Mouse (Mus musculus) kidney, embryonic 15.5 days (tissue): Measurements from ENCODE around the gene Gatad2b. TPM values are rescaled to one million over a fixed set of nuclear protein-coding genes. Genes with fewer than 3 reads are reported as not detected.
A peak's percentile ranks its signal among the peaks of the same experiment; 100 is the strongest.

ENCODE experiments used
- ATAC-seq: fragments of 200-750 bp; cut with Nextera tagmentation; replicated peaks from 2 replicates; pipeline ENCODE4 v1.8.0; 2017; ENCODE audit warnings: moderate TSS enrichment; ENCODE audit not compliant: low FRiP score
- H3K27ac ChIP-seq: fragments of 300-500 bp; sonication (generic); 2 replicates; pipeline ENCODE4 v1.5.1; 2015; ENCODE audit warnings: mild to moderate bottlenecking, inconsistent platforms
- H3K27me3 ChIP-seq: fragments of 300-500 bp; sonication (generic); 2 replicates; pipeline ENCODE4 v1.6.1; 2015; ENCODE audit warnings: inconsistent platforms
- H3K36me3 ChIP-seq: fragments of 300-500 bp; sonication (generic); 2 replicates; pipeline ENCODE4 v1.6.1; 2015; ENCODE audit warnings: inconsistent platforms
- H3K4me1 ChIP-seq: fragments of 300-500 bp; sonication (generic); 2 replicates; pipeline ENCODE4 v1.6.1; 2015; ENCODE audit warnings: inconsistent platforms
- H3K4me2 ChIP-seq: fragments of 300-500 bp; sonication (generic); 2 replicates; pipeline ENCODE4 v1.6.1; 2015; ENCODE audit warnings: moderate library complexity, mild to moderate bottlenecking, inconsistent platforms
- H3K4me3 ChIP-seq: fragments of 300-500 bp; sonication (generic); replicated peaks from 2 replicates; pipeline ENCODE4 v1.5.1; 2015; ENCODE audit warnings: mild to moderate bottlenecking, inconsistent platforms
- H3K9ac ChIP-seq: fragments of 300-500 bp; sonication (generic); 2 replicates; pipeline ENCODE4 v1.6.1; 2015; ENCODE audit warnings: mild to moderate bottlenecking, inconsistent platforms
- H3K9me3 ChIP-seq: fragments of 300-500 bp; sonication (generic); replicated peaks from 2 replicates; pipeline ENCODE4 v1.6.1; 2016; ENCODE audit warnings: inconsistent platforms
- WGBS: fragments of 180-500 bp; shearing (Covaris S2); methylation state at CpG from one replicate; pipeline ENCODE4 v1.1.7; 2015; ENCODE audit warnings: mixed read lengths; 5-methylcytosine and 5-hydroxymethylcytosine counted together
- polyA plus RNA-seq: library from polyadenylated mRNA; unstranded; fragments of >200 nt; fragmentation: Nextera tagmentation; extraction: Ambion mirVana; gene quantifications from 2 replicates; pipeline ENCODE4 v1.2.1, GENCODE M21; 2015

Gene Gatad2b
- polyA plus RNA-seq, 1 experiment from 2014 or later: 16.2 TPM

DNA sequence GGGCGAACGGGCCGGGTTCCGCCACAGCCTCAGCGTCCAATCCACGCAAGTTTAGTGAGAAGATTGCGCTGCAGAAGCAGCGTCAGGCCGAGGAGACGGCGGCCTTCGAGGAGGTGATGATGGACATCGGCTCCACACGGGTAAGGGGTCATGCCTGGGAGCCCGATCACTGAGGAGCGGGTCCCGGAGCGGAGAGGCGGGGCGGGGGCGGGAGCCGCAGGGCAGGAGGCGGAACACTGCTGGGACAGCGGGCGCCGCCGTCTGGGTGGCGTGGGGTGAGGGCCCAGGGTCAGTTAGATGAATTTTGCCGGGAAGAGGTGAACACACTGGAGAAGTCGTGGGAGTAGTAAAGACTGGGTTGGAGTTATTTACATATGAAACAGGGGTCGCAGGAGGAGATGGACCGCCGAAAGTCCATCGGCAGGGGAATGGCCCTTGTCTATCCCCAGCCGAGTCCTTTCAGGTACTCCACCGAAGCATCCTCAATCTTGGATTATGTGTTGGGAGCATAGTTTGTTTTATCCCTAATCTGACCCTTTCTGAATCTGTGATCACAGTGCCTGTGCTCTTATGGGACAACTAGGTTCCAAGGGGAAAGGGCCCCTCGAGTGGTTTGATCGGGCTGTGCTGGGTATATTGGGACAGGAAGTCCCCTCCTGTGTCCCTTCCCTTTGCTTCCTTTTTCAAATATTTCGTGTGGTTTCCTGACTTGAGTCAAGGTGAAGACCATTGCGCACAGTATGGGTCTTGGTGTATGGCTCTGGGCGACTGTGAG is 38.4 kb upstream of the Gatad2b start:
- WGBS: under 1% methylated on average over 41 of the region's 41 CpGs
- no peaks in the 10 kb centered on the region for H3K27me3 ChIP-seq
- H3K9ac ChIP-seq: peak overlapping the region; percentile 82
- peak overlapping the region; percentile 72 for H3K4me2 ChIP-seq
- H3K27ac ChIP-seq: peak overlapping the region; percentile 90
- H3K36me3 ChIP-seq: peaks cover 50% of the 10 kb centered on the region
- H3K4me3 ChIP-seq: peak overlapping the region; percentile 78
- peak; percentile 78 for ATAC-seq
- no peaks in the 10 kb centered on the region for H3K9me3 ChIP-seq
- H3K4me1 ChIP-seq: peaks cover 24% of the 10 kb centered on the region

DNA sequence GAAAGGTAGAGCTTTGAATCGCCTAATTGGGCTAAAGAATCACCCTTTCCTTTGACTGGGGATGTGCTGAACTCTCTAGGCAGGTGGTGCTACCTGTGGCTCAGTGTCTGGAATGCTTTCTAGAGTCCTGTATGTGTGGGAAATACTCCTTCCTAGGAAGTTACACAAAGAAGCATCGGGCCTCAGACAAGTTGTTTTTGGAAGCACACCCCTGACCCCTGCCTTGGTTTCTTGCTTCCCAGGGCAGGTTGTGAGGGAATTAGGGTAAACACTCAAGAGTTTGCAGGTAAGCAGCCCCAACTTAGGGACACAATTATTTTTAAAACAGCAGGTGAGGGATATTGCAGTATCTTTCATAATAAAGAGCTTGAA is 37.8 kb upstream of the Gatad2b start:
- H3K4me1 ChIP-seq: peaks cover 23% of the 10 kb centered on the region
- no peaks in the 10 kb centered on the region for H3K9me3 ChIP-seq
- peak overlapping the region; percentile 82 for H3K9ac ChIP-seq
- ATAC-seq: no peak
- H3K36me3 ChIP-seq: peaks cover 51% of the 10 kb centered on the region
- H3K27me3 ChIP-seq: no peaks in the 10 kb centered on the region
- H3K27ac ChIP-seq: peak overlapping the region; percentile 90
- WGBS: 3% methylated on average over 2 of the region's 2 CpGs
- H3K4me3 ChIP-seq: peak overlapping the region; percentile 78
- peak overlapping the region; percentile 72 for H3K4me2 ChIP-seq

DNA sequence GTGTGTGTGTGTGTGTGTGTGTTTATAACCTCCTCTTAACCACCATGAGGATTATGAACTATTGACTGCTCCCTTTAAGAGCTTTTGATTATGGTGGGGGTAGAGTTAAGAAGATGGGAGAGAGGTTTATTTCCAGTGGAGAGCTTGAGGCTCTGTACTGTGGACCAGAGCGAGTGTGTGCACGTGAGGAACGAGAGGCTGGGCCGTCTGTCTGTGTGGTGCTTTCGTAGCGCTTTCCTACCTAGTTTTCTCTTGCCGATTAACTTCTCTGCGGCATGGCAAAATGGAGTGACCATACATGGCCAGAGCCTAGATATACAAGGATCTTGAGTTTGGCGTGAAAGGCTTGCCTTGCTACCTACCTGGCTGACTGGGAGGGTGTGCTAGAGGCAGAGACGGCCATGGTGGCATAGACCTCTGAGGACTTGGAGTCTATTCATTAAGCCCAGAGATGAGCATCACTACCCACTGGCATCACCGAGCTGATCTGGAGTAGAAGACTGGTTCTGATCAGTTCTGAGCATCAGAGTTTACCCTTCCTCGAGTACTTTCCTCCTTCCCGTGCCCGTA is 37.1 kb upstream of the Gatad2b start:
- no peak overlapping the region for H3K27ac ChIP-seq
- ATAC-seq: no peak
- H3K9me3 ChIP-seq: no peaks in the 10 kb centered on the region
- WGBS: 91% methylated on average over 14 of the region's 14 CpGs
- H3K4me1 ChIP-seq: peaks cover 19% of the 10 kb centered on the region
- H3K27me3 ChIP-seq: no peaks in the 10 kb centered on the region
- peak overlapping the region; percentile 78 for H3K4me3 ChIP-seq
- peak overlapping the region; percentile 72 for H3K4me2 ChIP-seq
- H3K9ac ChIP-seq: no peak overlapping the region
- peaks cover 51% of the 10 kb centered on the region for H3K36me3 ChIP-seq

DNA sequence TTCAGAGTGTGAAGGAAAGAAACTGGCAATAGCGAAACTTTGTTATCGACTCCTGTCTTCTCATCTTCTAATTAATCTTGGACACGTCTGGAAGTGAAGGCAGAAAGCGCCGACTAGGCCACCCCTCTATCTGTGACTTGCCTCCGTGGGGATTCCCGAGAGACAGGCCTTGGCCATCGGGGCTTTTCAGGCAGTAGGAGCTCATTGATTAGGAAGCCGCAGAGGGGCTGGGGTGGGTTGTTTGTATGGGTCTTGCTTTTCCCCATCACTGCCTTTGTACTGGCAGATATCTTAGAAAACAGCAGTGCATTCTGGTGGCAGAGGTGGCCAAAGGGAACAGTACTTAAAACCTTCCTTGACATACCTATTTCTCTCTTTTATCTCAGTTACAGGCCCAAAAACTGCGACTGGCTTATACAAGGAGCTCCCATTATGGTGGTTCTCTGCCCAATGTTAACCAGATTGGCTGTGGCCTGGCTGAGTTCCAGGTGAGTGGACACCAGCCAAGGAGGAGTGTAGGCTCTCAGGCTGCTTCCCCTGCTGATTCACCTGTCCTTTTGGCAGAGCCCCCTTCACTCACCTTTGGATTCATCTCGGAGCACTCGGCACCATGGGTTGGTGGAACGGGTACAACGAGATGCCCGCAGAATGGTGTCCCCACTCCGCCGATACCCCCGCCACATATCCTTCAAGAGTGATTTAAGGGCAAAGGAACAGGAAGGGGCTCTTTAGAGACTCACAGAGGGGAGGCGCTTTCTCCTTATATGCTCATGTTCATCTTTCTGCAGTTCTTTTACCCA is 36.0 kb upstream of the Gatad2b start:
- Histone ChIP-seq H3K36me3 (peaks cover 52% of the 10 kb centered on the region), H3K9me3 (no peaks in the 10 kb centered on the region), H3K27me3 (no peaks in the 10 kb centered on the region), H3K9ac (no peak overlapping the region), H3K4me3 (no peak overlapping the region), H3K27ac (no peak overlapping the region), H3K4me2 (no peak overlapping the region), H3K4me1 (peaks cover 17% of the 10 kb centered on the region)
- 91% methylated on average over 19 of the region's 19 CpGs for WGBS
- no peak for ATAC-seq

DNA sequence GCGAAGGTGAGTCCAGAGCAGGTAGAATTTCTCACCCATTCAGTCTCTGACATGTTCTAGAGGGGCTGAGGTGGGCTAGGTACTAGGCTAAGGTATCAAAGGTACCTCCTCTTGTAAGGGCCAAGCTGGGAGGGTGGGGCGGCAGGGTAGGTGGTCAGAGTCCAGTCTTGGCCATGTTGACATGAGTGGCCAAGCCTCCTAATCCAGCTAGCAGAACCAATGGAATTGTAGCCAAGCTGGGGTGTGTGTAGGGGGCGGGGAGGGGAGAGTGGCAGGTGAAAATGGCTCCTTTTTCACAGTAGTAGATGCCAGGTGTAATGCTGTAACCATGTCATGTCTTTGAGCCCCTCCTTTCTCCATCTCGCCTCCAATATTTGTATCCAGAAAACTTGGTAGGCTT is 34.5 kb upstream of the Gatad2b start:
- H3K27me3 ChIP-seq: no peaks in the 10 kb centered on the region
- 93% methylated on average over 4 of the region's 4 CpGs for WGBS
- peaks cover 17% of the 10 kb centered on the region for H3K4me1 ChIP-seq
- no peak for ATAC-seq
- H3K9me3 ChIP-seq: no peaks in the 10 kb centered on the region
- H3K27ac ChIP-seq: no peak overlapping the region
- peaks cover 68% of the 10 kb centered on the region for H3K36me3 ChIP-seq
- H3K4me2 ChIP-seq: no peak overlapping the region
- H3K9ac ChIP-seq: no peak overlapping the region
- H3K4me3 ChIP-seq: no peak overlapping the region

DNA sequence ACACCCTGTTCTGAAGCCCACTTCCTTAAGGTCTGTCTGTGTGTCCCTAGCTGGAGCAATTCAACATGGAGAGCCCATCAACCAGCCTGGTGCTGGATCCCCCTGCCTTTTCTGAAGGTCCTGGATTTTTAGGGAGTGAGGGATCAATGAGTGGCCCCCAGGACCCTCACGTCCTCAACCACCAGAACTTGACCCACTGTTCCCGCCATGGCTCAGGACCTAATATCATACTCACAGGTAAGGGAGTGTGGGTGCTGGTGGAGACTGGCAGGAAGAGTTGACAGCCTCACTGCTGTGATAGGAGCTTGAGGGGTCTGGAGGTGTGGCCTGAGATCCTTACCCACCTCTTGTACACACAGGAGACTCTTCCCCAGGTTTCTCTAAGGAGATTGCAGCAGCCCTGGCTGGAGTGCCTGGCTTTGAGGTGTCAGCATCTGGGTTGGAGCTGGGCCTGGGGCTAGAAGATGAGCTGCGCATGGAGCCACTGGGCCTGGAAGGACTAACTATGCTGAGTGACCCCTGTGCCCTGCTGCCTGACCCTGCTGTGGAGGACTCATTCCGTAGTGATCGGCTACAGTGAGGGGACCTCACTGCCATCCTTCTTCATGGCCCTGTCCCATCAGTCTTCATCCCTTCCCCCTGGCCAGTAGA is 29.7 kb upstream of the Gatad2b start:
- Histone ChIP-seq H3K36me3 (peaks cover 64% of the 10 kb centered on the region), H3K27me3 (no peaks in the 10 kb centered on the region), H3K4me3 (no peak overlapping the region), H3K4me2 (no peak overlapping the region), H3K4me1 (peaks cover 12% of the 10 kb centered on the region), H3K27ac (no peak overlapping the region), H3K9me3 (no peaks in the 10 kb centered on the region), H3K9ac (no peak overlapping the region)
- no peak for ATAC-seq
- WGBS: 89% methylated on average over 5 of the region's 5 CpGs

DNA sequence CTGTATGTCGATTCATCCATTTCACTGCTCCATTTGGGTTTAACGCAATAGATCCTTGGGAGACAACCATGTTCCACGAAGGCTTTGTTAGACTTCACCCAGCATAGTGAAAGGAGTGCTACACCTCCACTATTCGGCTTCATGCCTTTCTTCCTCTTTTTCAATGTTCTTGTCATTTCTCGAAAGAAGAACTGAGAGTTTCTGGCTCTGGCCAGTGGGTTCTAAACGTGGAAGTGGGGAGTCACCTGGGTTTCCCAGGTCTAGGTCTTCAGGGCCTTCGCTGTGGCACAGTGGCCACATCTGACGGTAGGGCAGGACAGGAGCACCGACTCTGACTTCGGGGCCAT is 28.3 kb upstream of the Gatad2b start:
- peak overlapping the region; percentile 83 for H3K4me2 ChIP-seq
- peaks cover 12% of the 10 kb centered on the region for H3K4me1 ChIP-seq
- H3K9me3 ChIP-seq: no peaks in the 10 kb centered on the region
- H3K36me3 ChIP-seq: peaks cover 57% of the 10 kb centered on the region
- no peak for ATAC-seq
- 29% methylated on average over 10 of the region's 10 CpGs for WGBS
- no peaks in the 10 kb centered on the region for H3K27me3 ChIP-seq
- H3K9ac ChIP-seq: peak overlapping the region; percentile 81; the same call in 1 of the 2 replicates
- peak overlapping the region; percentile 98 for H3K27ac ChIP-seq
- H3K4me3 ChIP-seq: peak overlapping the region; percentile 89

DNA sequence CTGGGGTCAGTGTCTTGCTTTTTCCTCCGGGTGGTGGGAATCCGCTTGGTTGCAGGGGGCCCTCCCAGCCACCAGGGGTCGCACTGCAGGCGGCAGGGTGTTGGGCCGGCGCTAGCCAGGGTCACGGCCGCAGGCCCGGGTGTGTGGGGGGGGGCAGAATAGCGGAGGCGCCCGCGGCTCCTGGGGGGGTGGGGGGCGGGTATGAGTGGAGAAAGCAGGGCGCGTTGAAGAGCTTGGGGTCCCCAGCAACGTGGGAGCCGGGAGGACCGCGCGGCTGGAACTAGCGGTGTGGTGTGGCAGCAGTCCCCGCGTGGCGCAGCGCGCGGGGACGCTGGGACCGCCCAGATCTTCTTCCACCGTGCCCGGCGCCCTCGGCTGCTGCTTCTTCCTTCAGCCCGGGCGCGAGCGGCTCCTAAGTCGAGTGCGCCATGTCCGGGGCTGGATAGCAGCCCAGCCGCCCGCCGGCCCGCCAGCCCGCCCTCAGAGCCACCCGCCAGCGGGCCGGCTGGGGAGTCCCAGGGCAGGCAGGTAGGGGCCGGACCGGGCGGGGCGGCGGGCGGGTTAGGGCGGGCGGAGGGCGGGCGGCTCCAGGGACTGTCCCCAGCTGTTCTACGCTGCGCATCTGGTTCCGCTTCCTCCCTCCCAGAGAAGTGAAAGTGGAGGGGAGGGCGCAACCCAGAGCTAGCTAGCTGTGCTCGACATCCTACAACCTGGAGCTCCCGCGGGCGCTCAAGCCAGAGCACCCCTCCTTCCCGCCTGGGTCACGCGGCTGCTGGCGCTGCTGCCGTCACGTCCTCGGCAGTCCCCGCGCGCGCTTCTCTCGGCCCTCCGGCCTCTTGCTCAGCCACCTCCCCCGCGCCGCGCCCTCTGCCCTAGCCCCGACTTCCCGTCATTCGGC is 27.7 kb upstream of the Gatad2b start, which contains the start of gene Dennd4b:
Dennd4b (plus strand) TSS at position 152 of the 898 bp plus-strand sequence.
- Histone ChIP-seq H3K4me1 (peaks cover 12% of the 10 kb centered on the region), H3K9ac (peak within 1 kb of the TSS; percentile 81), H3K9me3 (no peaks in the 10 kb centered on the region), H3K27ac (peak within 1 kb of the TSS; percentile 98), H3K36me3 (peaks cover 56% of the 10 kb centered on the region), H3K4me3 (peak within 1 kb of the TSS; percentile 89), H3K27me3 (no peaks in the 10 kb centered on the region), H3K4me2 (peak within 1 kb of the TSS; percentile 83)
- under 1% methylated on average over 85 of the region's 87 CpGs for WGBS
- peak; percentile 94 for ATAC-seq

DNA sequence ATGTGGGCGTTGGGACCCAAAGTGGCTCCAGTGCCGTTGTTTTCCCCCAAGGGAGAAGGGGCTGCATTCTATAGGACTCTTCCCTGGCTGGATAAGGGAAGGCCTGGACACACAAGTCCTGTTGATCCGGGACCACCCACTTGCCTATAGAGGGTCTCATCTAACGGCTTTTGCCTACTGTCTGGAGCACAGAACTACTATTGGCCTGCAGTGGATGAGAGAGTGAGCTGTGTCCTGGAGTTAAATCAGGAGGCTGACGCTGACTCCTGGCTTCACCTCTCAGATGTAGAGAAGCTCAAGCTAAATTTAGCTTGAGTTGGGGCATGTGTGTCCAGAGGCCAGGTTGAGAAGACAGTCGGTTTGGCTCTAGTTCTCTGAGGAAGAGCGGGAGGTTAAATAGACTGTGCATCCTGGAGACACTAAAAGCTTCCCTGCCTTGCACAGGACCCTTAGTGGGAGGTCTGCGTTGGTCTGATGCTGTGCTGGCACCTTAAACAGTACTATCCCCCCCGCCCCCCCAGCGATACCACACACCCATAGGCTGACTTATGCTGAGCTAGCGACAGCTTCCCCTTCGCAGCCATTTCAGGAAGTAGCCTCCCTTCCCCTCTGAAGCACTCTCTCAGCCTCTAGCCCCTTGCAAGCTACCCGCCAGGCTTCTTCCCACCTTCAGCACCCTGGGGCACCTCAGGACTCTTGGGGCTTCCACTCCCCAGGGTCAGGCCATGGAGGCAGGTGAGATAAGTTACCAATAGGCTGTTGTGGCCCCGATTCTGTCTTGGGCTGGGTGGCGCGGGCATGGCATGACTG is 26.8 kb upstream of the Gatad2b start:
- H3K9ac ChIP-seq: peak overlapping the region; percentile 81
- peaks cover 12% of the 10 kb centered on the region for H3K4me1 ChIP-seq
- H3K4me2 ChIP-seq: peak overlapping the region; percentile 83
- H3K27me3 ChIP-seq: no peaks in the 10 kb centered on the region
- no peaks in the 10 kb centered on the region for H3K9me3 ChIP-seq
- H3K4me3 ChIP-seq: peak overlapping the region; percentile 89
- peak; percentile 41 for ATAC-seq
- H3K36me3 ChIP-seq: peaks cover 56% of the 10 kb centered on the region
- peak overlapping the region; percentile 98 for H3K27ac ChIP-seq
- 23% methylated on average over 16 of the region's 16 CpGs for WGBS

DNA sequence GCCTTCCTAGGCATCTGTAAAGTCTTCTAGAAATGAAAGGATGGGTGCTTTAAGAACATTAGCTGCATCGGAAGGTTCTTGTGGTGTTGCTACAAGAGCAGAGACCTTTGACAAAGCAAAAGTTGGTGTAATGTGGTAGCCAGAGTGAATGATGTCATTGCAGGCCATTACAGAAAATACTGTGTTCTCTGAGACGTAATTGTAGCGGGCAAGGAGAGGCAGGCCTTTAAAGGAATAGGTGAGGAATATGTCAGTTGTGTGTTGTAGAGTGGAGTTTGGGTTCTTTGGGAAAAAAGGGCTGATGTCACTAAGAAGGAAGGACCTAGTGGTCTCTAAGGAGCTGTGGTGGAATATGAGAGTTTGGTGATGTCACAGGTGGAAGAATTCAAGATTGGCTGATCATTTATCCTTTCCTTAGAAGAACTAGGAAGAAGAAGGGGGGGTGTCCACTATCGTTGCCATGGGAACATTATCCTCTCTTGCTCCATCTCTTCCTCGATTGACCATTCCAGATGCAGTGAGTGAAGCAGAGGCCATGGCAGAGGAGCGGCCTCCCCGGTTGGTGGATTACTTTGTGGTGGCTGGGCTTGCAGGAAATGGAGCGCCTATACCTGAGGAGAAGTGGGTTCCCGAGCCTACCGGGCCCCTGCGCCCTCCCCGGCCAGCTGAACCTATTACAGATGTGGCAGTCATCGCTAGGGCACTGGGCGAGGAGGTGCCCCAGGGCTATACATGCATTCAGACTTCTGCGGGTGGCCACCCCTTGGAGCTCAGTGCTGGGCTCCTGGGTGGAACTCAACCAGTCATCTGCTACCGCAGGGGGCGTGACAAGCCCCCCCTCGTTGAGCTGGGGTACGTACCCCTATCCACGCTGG is 25.8 kb upstream of the Gatad2b start:
- no peak overlapping the region for H3K4me2 ChIP-seq
- H3K36me3 ChIP-seq: peaks cover 55% of the 10 kb centered on the region
- H3K9me3 ChIP-seq: no peaks in the 10 kb centered on the region
- no peak overlapping the region for H3K4me3 ChIP-seq
- H3K27ac ChIP-seq: peak overlapping the region; percentile 98; the same call in 1 of the 2 replicates
- 93% methylated on average over 20 of the region's 20 CpGs for WGBS
- H3K9ac ChIP-seq: no peak overlapping the region
- H3K4me1 ChIP-seq: peaks cover 12% of the 10 kb centered on the region
- no peaks in the 10 kb centered on the region for H3K27me3 ChIP-seq
- no peak for ATAC-seq
